Mouse (Mus musculus) bone marrow macrophage, adult 2 months (primary cell): ENCODE measurements around the gene Pcbp3.

Experiments
- CTCF ChIP-seq: IDR thresholded peaks from 2 replicates; pipeline ENCODE4 v1.5.1; 2012; ENCODE audit warnings: low read depth, mild to moderate bottlenecking, low read length, moderate library complexity
- POLR2A ChIP-seq: IDR thresholded peaks from 2 replicates; pipeline ENCODE4 v1.6.1; 2012; ENCODE audit warnings: mild to moderate bottlenecking, low read depth, low read length, borderline replicate concordance

DNA sequence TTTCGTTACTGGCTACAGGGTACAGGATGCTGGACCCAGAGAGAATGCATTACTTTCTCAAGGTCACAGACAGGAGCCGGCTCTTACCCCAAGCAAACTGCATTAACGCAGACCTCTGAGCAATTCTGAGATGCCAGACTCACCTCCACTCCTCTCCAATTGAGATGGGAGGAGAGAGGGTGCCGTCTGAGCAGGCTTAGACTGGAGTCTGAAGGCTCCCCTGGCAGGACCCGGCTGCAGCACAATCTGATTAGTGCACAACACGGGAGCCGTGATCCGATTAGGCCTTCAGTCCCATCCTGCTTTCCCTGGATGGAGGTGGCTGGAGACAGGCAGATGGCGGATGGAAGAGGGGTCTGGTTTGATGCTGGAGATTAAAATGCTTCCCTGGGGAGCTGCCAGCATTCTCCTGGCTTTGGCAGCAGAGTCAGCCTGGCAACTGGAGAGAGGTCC lies 46.4 kb upstream of the Pcbp3 start:
- TF ChIP-seq CTCF: no peak
- TF ChIP-seq POLR2A: no peak
